Mouse (Mus musculus) adrenal gland, postnatal 36 days (tissue): ENCODE data around the gene Gm5751. TPM values are rescaled to one million over a fixed set of nuclear protein-coding genes. Genes with fewer than 3 reads are reported as not detected.
"Not testable (repeated sequence)": the region's sequence is repeated elsewhere in the genome, so short reads cannot be mapped to it uniquely, and the experiment has no call there.

Experiments used
- DNase-seq, 2 experiments: peaks; one replicate each; pipeline ENCODE4 v3.0.0; 2021; ENCODE audit warnings: mixed read lengths in 1 of 2
- long read RNA-seq, 2 experiments: library from polyadenylated mRNA; stranded (forward); transcript quantifications; one replicate each; pipeline ENCODE4 v2.0.0; 2021; ENCODE audit warnings: borderline sequencing depth in 2 of 2
- total RNA-seq, 2 experiments: library from RNA; stranded (reverse); gene quantifications; 2 replicates each; pipeline ENCODE4 v1.2.3; 2021

Gene Gm5751
- not detected for total RNA-seq
- long read RNA-seq, experiment 1 = 0 reads
- long read RNA-seq, experiment 2 = 0 reads

DNA sequence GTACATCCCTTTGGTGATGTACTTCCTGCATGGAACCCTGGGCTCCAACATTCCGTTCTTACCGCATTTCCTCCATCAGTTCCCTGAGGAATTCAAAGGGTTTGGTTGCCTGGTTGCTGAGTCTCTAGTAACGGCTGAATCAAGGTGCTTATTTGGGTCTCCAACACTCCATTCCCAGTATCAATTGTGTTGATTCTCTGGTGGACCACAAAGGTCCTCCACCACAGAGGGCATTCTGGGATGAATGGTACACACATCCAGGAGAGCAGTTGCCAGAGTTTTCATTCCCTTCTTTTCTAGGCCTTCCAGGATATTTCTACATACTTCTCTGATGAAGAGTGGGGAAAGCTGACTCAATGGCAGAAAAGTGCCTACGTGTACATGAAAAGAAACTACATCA is at the start of gene Gm5751:
Gm5751 (plus strand) TSS at position 301 of the 400 bp plus-strand sequence.
- not testable (repeated sequence) for DNase-seq

DNA sequence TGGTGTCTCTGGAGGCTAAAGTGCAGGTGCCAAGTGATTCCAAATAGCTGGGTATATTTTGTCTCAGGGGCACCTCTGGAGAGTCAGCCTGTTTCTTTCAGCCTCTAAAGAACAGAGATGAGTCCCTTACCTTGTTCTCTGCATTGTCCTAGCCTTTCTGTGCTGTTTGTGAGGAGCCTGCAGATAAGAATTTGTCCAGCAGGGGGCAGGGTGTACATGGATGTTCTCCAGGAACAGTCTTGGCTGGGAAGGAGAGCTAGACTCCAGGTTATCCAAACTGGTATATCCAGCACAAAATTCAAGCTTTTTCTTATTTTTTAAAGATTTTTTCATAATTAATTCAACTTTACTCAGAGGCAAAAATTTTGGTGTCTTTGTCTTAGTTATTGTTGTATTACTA is 42.0 kb upstream of the Gm5751 start:
- DNase-seq = peak; percentile 48 to 59

DNA sequence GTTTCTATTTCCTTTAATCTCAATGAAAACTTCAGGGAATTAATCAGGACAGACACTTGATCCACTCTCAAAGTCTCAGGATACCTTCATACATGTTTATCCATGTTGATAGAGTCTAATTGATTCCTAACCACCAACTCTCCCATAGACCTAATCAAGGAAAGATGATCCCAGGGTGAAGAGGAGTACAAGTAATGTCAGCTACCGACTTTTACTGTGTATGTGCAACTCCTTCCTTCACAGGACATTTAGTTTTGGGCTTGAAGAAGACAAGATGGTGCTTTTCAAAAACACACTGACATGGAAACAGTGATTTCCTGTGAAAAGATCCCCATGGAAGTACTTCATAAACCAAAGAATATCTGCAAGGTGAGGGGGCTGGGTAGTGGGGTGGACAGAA is 30.4 kb upstream of the Gm5751 start, which contains the start of gene Gm6592:
Gm6592 (plus strand) TSS at position 301 of the 400 bp plus-strand sequence.
- no peak for DNase-seq

DNA sequence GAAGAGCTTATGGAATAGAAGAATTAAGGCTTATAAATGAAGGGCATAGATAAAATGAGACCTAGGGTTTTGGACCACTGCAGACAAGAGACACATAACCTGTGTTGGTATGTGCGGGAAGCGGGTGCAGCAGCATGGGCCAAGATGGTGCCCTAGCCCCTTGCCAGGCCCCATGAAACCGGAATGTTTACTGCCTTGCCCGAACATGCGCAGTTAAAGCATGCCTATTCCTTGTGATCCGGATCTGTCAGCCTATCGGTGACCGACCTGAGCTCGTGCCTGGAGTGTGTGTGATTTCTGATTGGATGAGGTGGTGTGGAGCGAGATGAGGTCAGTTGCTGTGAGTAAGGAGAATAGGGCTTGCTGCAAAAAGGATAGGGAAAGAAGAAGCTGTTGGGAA is 21.6 kb upstream of the Gm5751 start:
- DNase-seq = no peak

DNA sequence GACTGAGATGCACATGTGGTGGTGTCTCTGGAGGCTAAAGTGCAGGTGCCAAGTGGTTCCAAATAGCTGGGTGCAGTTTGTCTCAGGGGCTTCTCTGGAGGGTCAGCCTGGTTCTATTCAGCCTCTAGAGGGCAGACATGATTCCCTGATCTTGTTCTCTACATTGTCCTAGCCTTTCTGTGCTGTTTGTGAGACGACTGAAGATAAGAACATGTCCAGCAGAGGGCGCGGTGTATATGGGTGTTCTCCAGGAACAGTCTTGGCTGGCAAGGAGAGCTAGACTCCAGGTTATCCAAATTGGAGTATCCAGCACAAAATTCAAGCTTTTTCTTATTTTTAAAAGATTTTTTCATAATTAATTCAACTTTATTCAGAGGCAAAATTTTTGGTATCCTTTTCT is 9.7 kb upstream of the Gm5751 start:
- DNase-seq = peak; percentile 70 to 72

DNA sequence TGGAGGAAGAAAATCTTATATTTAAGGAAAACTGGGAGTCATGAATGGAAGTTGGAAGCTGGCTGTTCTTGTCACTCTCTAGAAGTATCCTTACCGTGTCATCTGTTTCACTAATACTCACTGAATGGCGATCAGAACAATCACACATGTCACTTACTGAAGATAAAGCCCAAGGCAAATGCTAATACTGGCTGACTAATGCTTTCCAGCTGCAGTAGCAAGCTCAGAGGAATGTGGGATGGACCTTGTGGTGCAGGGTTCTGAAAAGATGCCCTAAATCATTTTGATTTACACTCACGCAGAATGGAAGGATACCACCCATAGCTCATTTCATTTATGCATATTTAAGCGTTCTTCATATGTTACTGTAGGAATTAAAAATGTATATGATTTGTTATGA is 10.3 kb downstream of the Gm5751 start:
- DNase-seq = no peak

DNA sequence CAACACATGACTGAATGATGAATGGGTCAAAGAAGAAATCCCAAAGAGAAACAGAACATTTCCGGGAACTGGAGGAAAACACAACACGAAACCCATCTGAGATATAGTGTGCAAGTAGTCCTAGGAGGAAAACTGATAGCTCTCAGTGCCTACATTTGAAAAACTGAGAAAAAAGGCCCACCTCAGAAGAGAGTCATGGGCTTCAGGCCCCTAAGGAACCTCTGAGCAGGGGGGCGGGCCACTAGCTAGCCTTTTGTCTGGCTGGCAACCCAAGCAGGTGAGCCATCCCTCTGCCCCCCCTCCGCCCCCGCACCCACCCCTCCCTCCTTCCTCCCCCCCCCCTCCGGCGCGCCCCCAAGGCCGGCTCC is 17.9 kb downstream of the Gm5751 start:
- no peak for DNase-seq

DNA sequence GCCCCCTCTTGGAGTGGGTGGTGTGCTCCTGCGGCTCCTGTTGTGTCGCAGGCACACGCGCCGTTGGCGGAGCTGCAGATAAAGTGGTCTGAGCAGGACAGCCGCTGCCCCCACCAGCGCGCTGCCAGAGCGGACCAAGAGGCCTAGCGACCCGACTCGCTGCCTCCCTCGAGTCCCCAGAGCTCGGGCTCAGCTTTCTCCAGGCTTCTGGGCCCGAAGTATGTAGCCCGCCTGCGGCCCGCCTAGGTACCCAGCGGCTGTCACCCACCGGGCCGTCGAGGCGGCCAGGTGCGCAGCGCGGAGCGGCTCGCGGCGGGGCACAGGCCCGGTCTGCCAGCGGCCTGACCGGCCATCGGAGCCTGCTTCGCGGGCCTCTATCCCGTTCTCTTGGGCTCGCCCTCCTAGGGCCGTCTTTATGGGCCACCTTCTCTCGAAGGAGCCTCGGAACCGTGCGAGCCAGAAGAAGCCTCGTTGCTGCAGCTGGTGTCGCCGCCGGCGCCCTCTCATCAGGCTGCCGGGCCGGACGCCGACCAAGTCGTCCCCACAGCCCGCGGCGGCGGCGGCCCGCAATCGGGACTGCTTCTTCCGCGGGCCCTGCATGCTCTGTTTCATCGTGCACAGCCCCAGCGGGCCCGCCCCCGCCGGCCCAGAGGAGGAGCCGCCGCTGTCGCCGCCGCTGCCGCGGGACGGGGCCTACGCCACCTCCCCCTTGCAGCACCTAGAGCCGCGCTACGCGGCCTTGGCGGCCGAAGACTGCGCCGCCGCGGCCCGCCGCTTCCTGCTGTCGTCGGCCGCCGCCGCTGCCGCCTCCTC is 18.5 kb downstream of the Gm5751 start, which contains the start of gene B630019K06Rik:
B630019K06Rik (plus strand) TSS at position 40 of the 813 bp plus-strand sequence.
- peak; percentile 88 to 89 for DNase-seq

DNA sequence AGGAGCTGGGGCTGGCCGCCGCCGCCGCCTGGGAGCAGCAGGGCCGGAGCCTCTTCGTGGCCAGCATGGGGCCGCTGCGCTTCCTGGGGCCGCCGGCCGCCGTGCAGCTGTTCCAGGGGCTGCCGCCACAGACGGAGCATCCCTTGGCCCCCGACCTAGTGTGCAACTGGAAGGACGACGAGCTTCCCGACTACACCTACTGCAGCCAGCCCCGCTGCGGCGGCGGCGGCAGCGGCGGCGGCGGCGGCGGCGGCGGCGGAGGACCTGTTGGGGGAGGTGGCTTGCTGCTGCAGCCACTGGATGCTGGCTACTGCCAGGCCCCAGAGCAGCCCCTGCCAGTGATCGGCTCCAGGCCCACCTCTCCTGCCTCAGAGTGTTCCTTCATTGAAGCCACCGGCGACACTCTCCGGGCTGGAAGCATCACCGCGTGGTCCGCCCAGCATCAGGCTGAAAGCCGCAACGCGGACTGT is 19.2 kb downstream of the Gm5751 start:
- DNase-seq = peak; percentile 12 to 15

DNA sequence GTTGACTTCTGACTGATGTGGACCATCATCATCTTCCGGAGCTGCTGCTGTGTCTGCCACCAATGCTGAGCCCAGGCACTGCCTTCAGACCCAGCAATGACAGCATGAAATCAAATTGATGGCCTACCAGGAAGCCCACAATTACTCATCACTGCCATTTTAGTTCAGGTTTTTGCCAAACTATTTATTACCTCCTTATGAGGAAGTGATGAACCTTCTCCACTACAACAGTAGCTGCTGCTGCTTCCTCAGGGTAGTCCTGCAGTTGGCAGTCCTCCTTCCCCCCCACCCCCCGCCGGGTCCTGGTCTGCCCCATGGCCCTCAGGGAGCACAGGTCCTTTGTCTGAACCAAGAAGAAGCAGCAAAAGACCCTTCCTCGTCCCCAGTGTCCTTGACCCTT is 26.8 kb downstream of the Gm5751 start:
- DNase-seq = no peak

DNA sequence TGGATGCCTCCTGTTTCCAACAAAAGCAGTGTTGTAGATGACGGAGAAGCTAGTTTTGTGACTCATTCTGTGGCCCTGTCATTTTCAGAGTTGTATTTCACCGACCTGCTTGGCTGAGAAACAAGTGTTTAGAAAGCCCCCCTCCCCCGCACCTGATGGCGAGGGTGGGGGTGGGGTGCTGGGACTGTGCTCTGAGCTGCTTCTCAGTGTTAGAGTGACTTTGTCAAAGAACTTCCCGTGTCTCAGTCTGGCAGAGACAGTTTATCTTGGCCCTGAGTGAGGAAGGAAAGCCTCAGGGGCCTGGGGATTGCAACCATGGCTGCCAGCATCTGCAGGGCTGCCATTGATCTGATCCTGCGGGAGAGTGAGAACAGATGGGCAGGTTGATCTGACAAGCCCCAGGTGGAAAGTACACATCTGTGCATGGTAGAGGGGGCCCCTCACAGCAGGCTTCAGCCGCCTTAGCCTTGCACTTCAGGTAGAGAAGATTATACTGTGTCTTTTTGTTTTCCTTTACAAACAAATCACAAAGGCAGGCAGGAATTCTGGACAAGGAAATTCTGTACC is 27.9 kb downstream of the Gm5751 start:
- no peak for DNase-seq

DNA sequence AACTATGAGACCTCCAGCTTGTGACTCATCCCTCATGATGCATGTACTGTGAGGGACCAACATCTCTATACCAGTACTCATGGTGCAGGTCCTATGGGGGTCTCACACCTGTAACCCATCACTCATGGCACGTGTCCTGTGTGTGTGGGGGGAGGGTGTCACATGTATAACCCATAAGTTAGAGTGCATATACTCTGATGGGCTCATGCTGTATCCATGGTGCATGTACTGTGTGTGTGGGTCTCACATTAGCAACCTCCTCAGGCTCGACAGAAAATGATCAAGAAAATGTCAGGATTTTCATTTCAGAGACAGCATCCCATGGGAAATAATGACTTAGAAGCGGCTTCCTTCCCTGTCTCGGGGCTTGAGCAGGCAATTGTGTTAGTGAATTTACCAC is 47.0 kb downstream of the Gm5751 start:
- DNase-seq = no peak

DNA sequence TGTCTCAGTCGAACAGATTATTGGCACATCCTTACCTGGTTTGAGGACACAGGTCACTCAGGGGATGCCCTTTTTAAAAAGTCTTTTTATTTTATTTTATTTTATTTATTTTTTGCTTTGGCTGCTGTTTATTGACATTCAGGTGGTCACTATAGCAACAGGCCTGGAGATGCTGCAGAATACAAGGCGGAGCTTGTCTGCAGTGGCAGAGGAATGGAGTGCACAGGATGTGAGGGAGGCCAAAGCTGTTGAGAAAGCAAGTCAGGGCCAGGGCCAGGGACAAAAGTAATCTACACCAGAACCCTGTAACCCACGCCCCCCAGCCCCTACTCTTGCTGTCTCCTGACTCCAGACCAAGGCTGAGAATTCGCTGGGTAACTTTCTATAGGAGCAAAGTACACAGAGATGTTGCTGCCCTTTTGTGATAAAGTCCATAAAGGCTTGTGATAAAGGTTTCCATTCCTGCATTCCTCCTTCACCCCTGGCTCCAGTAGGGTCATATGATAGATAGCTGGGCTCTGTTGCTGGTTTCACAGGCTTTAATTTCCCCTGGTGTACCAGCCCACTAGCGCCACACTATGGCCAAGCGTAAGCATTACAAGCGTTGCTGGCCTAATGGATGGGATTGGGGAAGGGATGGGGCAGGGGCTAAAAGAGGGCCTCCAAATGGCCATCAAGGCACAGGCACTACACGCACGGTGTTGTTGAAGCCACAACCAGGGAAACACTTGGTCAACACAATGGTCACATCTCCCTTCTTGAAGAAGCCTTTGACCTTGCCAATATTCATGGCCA is 48.0 kb downstream of the Gm5751 start:
- peak; percentile 16 to 20 for DNase-seq

DNA sequence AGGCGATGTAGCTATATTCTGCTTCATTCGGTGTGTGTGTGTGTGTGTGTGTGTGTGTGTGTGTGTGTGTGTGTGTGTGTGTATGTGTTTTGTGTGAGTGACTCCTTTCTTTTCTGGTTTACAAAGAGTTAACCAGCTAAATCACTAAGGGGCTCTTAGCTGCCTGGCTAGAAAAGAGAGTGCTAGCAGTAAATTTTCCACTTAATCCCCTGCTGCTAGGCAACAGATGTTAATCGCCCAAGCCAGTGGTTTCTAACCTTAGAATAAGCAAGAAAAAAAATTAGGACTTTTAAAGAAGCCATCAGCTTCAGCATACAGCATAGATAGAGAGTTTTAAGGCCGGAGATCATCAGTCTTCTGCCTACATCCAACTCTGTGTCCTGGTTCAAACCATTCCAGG is 53.3 kb downstream of the Gm5751 start:
- no peak for DNase-seq

Other genes with a start within 250 kb of the Gm5751 start
- gene Ssxb8, start 183.4 kb upstream of the Gm5751 start, total RNA-seq = not detected
- not detected for gene Ssx9, start 125.8 kb upstream of the Gm5751 start, total RNA-seq
- gene Ssxb5, start 70.6 kb upstream of the Gm5751 start, total RNA-seq = not detected
- gene Gm6592, start 30.3 kb upstream of the Gm5751 start, total RNA-seq = not detected
- gene B630019K06Rik, start 18.1 kb downstream of the Gm5751 start, total RNA-seq = 10 to 100 TPM in 1 of 2 experiments, 1 to 10 TPM in 1; 8.1 to 10.2 TPM
- not detected for gene Fthl17b, start 88.7 kb downstream of the Gm5751 start, total RNA-seq
- not detected for gene Fthl17c, start 102.3 kb downstream of the Gm5751 start, total RNA-seq
- not detected for gene Fthl17d, start 112.5 kb downstream of the Gm5751 start, total RNA-seq
- not detected for gene Fthl17e, start 159.2 kb downstream of the Gm5751 start, total RNA-seq
- not detected for gene Fthl17f, start 188.8 kb downstream of the Gm5751 start, total RNA-seq
- gene 4930402K13Rik, start 230.3 kb downstream of the Gm5751 start, total RNA-seq = not detected